Mouse (Mus musculus) embryonic facial prominence, embryonic 15.5 days (tissue): Measurements from ENCODE around the gene Hist1h4b. TPM values are rescaled to one million over a fixed set of nuclear protein-coding genes. Genes with fewer than 3 reads are reported as not detected.

Experiments
- microRNA-seq: library from miRNA; unstranded; fragments of <30 nt; microRNA quantifications from one replicate; pipeline ENCODE4, GENCODE M21; 2016; ENCODE audit warnings: borderline number of aligned reads
- polyA plus RNA-seq: library from polyadenylated mRNA; unstranded; fragments of >200 nt; fragmentation: Nextera tagmentation; extraction: Ambion mirVana; gene quantifications from 2 replicates; pipeline ENCODE4 v1.2.1, GENCODE M21; 2015

The Hist1h4b gene
- polyA plus RNA-seq, 1 experiment from 2014 or later = 2.6 TPM

Small RNAs within 50 kb of the gene (microRNA-seq; reads per million reads assigned to microRNA genes)
- gene Gm44314 (not detected), gene Gm44484 (not detected)

Other genes starting within 250 kb of the Hist1h4b start
- 6.1 and 7.1 TPM in 2 replicates for gene Hist1h4h, start 226.0 kb upstream of the Hist1h4b start, polyA plus RNA-seq
- gene Hist1h2af, start 223.1 kb upstream of the Hist1h4b start, polyA plus RNA-seq = 2.7 and 3.4 TPM in 2 replicates
- 3.2 and 5.3 TPM in 2 replicates for gene Hist1h3g, start 221.6 kb upstream of the Hist1h4b start, polyA plus RNA-seq
- 1.0 and 1.1 TPM in 2 replicates for gene Hist1h2bh, start 213.6 kb upstream of the Hist1h4b start, polyA plus RNA-seq
- gene Hist1h3f, start 213.0 kb upstream of the Hist1h4b start, polyA plus RNA-seq = 0.25 and 0.37 TPM in 2 replicates
- gene Hist1h4f, start 205.4 kb upstream of the Hist1h4b start, polyA plus RNA-seq = 1.1 and 1.7 TPM in 2 replicates
- 0.44 and 0.55 TPM in 2 replicates for gene Hist1h1d, start 203.8 kb upstream of the Hist1h4b start, polyA plus RNA-seq
- 3.7 and 4.4 TPM in 2 replicates for gene Hist1h3e, start 194.6 kb upstream of the Hist1h4b start, polyA plus RNA-seq
- gene Hist1h2ae, start 185.8 kb upstream of the Hist1h4b start, polyA plus RNA-seq = 53.3 and 77.8 TPM in 2 replicates
- gene Hist1h2bg, start 185.6 kb upstream of the Hist1h4b start, polyA plus RNA-seq = 6.5 and 8.3 TPM in 2 replicates
- gene Hist1h2bf, start 182.8 kb upstream of the Hist1h4b start, polyA plus RNA-seq = 2.8 and 3.7 TPM in 2 replicates
- 1.8 and 3.9 TPM in 2 replicates for gene Hist1h2ad, start 182.6 kb upstream of the Hist1h4b start, polyA plus RNA-seq
- gene Hist1h3d, start 181.2 kb upstream of the Hist1h4b start, polyA plus RNA-seq = 5.0 and 6.0 TPM in 2 replicates
- 86.2 and 107 TPM in 2 replicates for gene Hist1h4d, start 175.4 kb upstream of the Hist1h4b start, polyA plus RNA-seq
- gene Hist1h2be, start 135.9 kb upstream of the Hist1h4b start, polyA plus RNA-seq = 2.7 and 3.6 TPM in 2 replicates
- 14.7 and 20.7 TPM in 2 replicates for gene Hist1h1e, start 134.5 kb upstream of the Hist1h4b start, polyA plus RNA-seq
- 1.1 and 1.3 TPM in 2 replicates for gene Hist1h2ac, start 73.1 kb upstream of the Hist1h4b start, polyA plus RNA-seq
- gene Hist1h2bc, start 72.8 kb upstream of the Hist1h4b start, polyA plus RNA-seq = 63.3 and 66.8 TPM in 2 replicates
- gene Hist1h1t, start 61.2 kb upstream of the Hist1h4b start, polyA plus RNA-seq = not detected in 2 replicates
- gene Hist1h4c, start 58.6 kb upstream of the Hist1h4b start, polyA plus RNA-seq = 4.2 and 5.3 TPM in 2 replicates
- 8.7 and 13.0 TPM in 2 replicates for gene Hfe, start 46.2 kb upstream of the Hist1h4b start, polyA plus RNA-seq
- gene Hist1h1c, start 18.2 kb upstream of the Hist1h4b start, polyA plus RNA-seq = 36.4 TPM in 2 replicates
- 3.5 and 4.8 TPM in 2 replicates for gene Hist1h3c, start 11.4 kb upstream of the Hist1h4b start, polyA plus RNA-seq
- gene Hist1h2bb, start 10.3 kb upstream of the Hist1h4b start, polyA plus RNA-seq = 2.0 and 2.1 TPM in 2 replicates
- 23.1 and 38.3 TPM in 2 replicates for gene Hist1h2ab, start 5.9 kb upstream of the Hist1h4b start, polyA plus RNA-seq
- 8.4 and 9.7 TPM in 2 replicates for gene Hist1h3b, start 4.7 kb upstream of the Hist1h4b start, polyA plus RNA-seq
- gene Hist1h4a, start 4.2 kb downstream of the Hist1h4b start, polyA plus RNA-seq = 0.39 and 0.42 TPM in 2 replicates
- gene Hist1h3a, start 5.4 kb downstream of the Hist1h4b start, polyA plus RNA-seq = 2.3 and 3.5 TPM in 2 replicates
- gene Hist1h1a, start 6.7 kb downstream of the Hist1h4b start, polyA plus RNA-seq = 1.8 and 1.9 TPM in 2 replicates
- gene Trim38, start 12.9 kb downstream of the Hist1h4b start, polyA plus RNA-seq = not detected in 2 replicates
- gene Slc17a2, start 50.0 kb downstream of the Hist1h4b start, polyA plus RNA-seq = not detected in 2 replicates
- not detected in 2 replicates for gene Slc17a3, start 82.4 kb downstream of the Hist1h4b start, polyA plus RNA-seq
- gene Slc17a1, start 110.7 kb downstream of the Hist1h4b start, polyA plus RNA-seq = not detected in 2 replicates
- not detected in 2 replicates for gene Slc17a4, start 158.0 kb downstream of the Hist1h4b start, polyA plus RNA-seq
- not detected in 2 replicates for gene Hist1h2ba, start 177.1 kb downstream of the Hist1h4b start, polyA plus RNA-seq
- gene Hist1h2aa, start 177.4 kb downstream of the Hist1h4b start, polyA plus RNA-seq = not detected in 2 replicates
- 0.42 and 0.63 TPM in 2 replicates for gene Scgn, start 234.2 kb downstream of the Hist1h4b start, polyA plus RNA-seq